Mouse (Mus musculus) CH12F3 (cell line): ENCODE results near the gene Foxp4.

ENCODE experiments used
- in situ Hi-C: fragments of 300-500 bp; cut with MboI; formaldehyde crosslinking; loops from 2 replicates; pipeline ENCODE4 v1.14.3; 2020; ENCODE audit warnings: low sequenced_read_pairs

The Foxp4 gene

DNA sequence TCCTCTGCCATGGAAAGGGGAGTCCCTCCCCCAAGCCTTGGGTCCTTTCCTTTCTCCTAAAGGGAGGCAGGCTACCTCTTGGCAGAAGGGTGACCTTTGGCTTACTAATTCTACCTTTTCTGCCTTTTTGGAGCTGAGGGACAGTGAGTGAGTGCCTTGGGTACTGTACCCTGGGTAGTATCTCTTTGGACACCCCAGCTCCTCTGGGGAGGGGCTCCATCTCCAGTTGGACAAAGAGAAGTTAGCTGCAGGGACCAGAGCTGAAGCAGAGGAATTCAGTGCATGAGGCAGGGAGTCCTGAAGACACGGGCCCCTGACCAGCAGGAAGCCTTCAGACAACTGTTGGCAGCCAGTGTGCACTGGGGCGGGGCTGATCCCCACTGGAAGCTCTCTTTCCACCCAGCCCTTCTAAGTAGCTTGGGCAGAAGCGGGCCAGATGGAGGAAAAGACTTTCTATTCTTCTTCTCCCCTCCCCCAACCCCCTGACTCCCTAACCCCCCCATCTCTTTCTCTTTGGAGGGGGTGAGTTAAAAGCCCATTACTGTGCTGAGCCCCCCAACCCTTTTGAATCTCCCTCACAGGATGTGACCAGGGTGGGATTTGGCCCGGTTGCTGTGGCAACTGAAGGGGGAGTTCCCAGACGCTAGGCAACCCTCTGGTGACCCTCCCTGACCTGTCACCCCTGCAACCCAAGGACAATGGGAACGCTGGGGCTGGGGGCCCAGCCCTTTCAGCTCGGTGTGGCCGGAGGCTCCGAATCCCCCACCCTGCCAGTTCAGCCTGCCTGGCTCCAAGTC is 26.3 kb downstream of the Foxp4 start:
- in situ Hi-C loops = no loop called here

DNA sequence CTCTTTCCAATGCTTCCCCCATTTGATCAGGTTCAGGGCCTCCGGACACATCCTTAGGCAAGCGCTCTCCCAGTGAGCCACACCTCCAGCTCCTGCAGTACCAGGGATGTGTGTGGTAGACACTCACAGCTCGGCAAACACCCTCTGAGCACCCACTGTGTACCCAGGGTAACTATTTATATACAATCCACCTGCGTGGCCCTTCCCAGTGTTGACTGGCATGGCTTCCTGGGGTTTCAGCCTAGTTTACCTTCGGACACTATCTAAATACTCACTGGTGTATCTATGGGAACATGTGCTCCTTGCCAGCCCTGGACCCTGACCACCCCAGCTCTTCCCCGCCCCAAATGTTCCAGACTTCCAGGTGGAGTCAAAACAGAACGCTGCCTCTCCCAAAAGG is 34.7 kb downstream of the Foxp4 start:
- in situ Hi-C loops = no loop called here

DNA sequence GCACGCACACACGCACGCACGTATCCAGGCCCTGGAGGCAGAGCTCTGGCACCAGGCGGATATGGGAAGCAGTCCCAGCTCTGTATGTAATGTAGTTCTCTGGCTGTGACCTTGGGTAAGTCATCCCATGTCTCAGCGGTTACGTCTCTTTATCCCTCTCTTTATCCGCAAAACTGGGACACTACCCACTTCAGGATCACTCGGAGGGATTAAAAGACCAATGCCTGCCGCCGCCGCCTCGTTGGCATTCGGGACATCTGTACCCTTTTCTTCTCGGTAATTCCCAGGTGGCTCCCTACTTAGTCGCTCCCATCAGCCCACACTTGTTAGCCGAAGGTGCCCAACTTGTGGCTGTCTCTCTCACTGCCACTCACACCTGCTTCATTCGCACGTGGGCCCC is 35.2 kb downstream of the Foxp4 start:
- in situ Hi-C loops = no loop called here

DNA sequence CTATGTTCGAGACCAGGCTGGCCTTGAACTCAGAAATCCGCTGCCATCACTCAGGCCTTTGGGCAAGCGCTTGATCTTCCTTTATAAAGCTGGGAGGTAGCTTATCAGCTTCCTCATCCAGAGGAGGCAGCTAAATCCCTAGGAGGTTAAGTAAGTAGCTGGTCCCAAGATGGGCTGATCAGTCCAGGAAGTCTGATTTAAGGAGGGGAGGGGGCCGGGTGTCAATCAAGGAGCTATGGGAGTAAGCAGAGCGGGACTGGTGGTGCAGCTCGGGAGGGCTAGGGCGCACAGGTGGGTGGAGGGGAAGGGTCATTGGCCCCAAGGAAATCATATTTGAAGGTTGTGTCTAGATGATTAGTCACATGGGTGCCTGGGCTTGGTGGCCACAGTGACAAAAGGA is 35.8 kb downstream of the Foxp4 start:
- in situ Hi-C loops = no loop called here

DNA sequence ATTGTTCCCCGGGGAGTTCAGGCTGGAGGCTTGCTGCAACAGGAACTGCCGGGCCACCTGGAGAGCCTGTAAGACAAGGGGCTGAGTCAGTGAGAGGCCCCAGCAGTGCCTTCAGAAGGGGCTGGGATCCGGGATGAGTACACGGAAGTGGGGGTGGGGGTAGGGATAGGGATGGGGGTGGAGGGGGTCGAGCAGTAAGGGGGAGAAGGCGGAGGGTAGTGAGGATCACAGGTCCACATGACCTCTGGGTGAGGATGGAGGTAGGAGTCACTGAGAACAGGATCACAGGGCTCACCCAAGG is 36.3 kb downstream of the Foxp4 start:
- in situ Hi-C loops = no loop called here

DNA sequence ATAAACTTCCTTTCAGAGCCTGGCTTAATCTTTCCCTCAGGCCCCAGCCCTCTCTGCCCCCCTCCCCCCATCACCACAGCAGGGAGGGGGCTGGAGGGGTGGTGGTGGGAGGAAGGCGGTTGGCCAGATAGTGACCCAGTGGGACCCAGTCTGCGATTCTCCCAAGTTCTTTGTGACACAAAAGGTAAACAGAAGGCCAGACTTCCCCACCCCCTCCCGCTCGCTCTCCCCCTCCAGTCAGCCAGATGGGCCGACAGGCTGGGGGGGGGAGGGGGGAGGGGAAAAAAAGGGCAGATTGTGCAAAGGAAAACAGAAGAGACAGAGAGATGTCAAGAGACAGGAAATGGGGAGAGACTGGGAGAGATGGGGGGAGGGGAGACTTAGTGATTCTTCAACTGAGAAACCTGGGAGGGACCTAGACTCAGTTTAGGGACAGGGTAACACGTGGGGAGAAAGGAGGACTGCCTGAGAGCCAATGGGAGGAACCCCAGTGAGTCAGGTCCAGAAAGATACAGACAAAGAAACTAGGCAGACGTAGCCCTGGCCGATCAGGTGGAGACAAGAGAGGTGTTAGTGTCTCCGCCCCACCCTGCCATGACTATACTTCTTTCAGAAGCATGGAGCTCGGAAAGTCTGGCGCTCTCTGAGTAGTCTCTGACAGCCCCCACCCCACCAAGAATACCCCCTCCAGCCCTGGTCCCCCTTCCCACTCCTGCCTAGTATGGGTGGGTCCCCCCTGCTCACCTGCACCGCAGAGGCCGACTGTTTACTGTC is 36.9 kb downstream of the Foxp4 start:
- in situ Hi-C loops = no loop called here

DNA sequence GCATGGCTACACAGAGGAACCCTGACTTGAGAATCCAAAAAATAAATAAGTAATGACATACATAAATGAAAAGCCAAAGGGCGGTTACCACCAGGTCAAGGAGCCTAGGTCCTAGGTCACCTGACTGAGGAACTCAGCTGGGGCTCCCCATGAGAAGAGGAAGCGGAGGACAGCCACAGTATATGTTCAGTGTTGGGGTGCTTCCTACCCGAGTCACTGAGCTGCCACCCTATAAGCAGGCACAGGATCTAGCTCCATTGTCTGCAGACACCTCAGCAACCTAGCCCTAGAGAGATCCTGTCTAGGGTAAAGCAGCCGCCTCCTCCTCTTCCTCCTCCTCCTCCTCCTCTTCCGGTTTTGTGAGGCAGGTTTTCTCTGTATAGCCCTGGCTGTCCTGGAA is 41.3 kb downstream of the Foxp4 start:
- in situ Hi-C loops = no loop called here

DNA sequence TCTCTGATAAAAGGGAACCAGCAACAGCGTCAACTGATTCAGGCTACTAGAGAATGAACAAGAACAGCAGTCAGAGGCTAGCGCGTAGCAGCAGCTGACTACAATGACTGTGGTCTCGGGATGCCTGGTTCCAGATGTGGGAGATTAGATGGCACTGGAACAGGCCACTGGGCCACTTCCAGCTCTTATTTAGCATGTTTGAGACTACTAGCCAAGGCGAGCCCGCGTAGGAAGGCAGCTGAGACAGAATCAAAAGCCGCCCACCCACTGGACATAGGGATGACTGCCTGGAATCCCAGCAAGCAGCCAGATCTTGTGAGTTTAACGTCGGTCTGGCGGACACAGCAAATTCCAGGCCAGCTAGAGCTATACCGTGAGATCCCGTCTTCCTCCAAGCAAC is 43.1 kb downstream of the Foxp4 start:
- in situ Hi-C loops = no loop called here

DNA sequence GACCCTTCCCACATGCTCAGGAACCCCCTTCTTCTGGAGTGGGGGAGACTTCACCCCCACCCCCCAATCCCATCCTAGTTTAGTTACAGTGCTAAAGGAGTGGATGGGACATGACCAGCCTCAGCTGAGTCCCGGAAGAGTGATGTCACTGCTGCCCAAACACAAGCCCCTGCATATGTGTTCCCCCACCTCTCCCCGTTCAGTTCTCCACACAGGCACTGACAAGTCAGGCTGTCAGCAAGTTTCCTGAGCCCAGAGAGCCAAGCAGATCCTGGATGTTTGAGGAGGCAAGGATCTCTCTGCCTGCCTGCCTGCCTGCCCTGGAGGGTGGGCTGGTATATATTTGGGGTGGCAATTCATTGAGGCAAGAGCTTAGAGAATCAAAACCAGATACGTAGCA is 45.2 kb downstream of the Foxp4 start:
- in situ Hi-C loops = no loop called here

DNA sequence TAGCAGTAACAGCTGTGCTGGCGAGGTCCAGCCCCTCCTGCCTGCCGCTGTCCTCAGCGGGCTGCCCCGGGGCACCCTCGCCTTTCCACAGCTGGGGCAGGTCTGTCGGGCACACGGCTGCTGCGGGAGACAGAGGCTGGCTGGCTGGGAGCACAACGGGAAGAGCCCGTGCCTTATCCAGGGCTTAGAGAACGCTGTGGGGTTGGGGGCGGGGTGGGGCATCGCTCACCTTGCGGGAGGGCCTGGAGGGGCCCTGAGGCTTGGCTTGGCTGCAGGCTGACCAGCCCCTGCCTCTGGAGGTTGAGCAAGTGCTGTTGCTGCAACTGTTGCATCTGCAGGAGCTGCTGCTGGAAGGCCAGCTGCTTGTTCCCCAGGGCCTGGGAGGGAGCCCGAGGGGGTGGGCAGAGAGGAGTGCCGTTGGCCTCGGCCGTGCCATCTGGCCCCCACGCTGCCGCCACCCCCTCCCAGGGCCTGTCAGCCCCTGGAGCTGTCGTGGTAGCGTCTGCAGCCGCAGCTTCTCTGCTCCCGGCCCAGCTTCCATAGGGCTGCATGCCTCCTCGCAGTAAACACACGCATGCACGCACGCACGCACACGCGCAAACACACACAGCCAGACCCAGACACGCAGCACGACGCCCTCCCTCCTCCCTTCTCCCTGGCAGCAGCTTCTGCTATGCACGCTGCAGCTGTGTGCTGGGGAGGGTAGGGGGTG is 45.9 kb downstream of the Foxp4 start:
- in situ Hi-C loops = no loop called here

DNA sequence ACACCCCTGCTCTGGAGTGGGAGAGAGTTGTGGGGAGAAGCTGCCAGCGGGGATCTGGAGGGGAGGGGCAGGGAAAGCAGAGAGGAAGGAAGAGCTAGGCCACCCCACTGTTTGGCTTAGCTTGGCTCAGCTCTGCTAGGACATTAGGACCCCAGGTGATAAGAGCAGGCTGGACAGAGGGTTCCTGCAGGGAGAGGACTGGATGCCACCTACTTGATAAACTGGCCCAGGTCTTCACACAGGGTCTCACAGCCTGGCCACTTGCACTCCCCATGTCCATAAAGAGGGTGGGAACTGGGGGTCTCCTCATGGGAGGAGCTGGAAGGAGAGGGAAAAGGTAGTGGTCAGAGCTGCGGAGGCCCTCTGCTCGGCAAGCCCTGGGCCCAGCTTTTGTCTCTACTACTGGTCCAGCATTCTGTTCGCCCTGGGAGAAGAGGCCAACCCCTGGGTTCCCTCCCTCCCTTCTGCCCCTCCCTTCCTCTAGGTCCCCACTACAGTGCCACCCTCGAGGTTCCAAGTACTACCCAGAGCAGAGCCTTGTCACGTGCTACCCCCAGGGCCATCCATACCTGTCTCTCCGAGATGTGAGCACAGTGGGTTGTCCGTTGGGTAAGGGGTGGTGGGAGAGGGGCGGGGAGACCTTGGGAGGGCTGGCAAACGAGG is 46.6 kb downstream of the Foxp4 start:
- in situ Hi-C loops = no loop called here

DNA sequence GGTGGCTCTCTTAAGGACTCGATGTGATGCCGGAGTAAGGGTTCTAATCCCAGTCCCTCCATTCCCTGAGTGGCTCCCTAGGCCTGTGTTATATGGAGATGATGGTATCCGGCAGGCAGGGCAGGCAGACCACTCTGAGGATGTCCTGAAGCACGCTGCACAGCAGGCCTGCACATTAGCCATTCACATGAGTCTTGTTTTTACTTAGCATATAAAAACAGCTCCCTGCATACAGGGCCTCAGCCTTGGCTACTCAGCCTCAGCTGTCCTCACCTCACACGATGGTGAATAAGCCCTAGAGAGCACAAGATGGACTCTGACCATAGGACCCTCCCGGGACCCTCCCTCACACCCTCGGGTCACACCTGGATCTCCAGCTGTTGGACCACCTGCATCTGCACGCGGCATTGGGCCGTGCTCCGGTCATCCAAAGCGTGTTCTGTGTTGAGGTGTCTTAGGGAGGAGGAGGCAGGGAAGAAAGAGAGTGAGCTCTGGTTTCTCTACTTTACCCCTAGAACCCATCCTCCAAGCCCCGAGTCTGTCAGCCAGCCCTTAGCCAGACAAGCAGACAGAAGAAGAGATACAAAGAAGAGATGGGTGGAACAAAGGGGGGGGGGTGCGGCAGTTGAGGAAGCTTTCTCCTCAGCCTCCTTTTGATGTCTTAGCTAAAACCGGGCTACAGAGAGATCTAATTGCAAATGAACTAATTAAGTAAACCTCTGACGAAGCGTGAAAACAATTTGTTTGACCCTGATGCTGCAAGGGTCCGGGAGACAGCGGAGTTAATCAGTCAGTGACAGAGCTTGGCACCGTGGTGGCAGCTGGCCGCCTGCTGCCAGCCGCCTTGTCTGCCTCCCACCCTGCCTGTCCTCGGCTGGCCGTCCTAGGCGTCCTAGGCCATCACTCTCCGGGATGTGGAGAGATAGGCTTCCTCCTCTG is 47.4 kb downstream of the Foxp4 start:
- in situ Hi-C loops = no loop called here

DNA sequence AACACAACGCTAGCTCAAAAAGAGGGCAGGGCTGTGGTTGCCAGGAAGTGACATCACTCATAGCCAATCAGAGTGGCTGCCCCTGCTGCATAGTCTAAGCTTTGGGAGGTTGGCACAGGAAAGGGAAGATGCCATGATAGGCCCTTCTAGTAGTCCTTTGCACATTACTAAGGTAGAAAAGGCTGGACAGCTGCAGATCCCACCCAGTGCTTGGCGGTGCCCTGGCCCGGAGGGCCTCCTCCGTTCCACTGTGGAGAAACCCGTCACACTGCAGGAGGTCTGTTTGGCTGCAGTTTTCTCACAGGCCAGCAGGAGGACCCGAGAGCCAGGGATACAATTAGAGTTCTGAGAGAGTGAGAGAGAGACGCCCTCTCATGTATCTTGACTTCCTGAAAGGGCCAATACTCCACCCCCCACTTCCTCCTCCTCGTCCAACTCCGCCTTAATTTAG is 51.1 kb downstream of the Foxp4 start:
- in situ Hi-C loops = no loop called here

DNA sequence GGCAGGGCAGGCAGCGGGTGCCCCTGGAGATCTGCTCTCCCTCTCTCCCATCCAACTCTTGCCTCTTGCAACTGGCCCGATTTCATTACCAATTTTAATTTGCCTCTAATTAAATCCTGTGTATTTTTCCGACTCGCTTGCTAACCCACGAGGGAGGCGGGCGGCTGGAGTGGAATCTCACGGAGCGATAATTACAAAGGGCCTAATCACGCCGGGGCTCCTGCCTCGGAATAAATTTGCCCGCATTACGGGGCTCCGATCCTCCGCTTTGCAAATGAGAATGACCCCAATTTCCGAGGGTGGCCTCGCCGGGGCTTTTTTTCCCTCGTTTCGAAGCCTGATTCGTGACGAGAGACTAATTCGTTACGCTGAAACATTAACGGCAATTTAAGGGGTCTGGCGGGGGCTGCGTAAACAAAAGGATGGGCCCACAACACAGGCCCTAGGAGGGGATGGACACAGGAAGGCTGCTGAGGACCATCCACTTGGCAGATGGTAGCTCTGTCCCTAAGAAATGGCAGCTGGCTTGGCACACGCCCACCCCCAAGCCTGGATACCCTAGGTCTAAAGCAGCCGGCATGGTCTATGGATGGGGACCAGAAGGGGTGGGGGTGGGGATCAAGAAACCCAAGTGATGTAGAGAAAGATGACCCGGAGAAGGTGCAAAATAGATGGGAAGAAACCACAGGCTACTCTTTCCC is 52.0 kb downstream of the Foxp4 start:
- in situ Hi-C loops = no loop called here

DNA sequence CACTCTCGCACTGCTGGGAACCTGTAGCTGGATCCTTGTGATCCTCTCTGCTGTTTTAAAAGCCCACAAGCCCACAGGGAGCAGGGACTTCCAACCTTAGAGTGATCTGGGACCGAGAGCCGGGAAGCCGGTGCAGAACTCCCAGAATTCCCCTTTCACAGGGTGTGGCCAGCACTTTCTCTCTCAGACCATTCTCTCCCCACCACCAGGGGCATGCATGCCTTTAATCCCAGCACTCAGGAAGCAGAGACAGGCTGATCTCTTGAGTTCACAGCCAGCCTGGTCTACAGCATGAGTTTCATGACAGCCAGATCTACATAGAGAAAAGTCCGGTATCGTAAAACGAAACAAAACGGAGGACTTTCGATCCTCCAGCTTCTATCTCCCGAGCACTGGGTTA is 54.6 kb downstream of the Foxp4 start:
- in situ Hi-C loops = no loop called here

DNA sequence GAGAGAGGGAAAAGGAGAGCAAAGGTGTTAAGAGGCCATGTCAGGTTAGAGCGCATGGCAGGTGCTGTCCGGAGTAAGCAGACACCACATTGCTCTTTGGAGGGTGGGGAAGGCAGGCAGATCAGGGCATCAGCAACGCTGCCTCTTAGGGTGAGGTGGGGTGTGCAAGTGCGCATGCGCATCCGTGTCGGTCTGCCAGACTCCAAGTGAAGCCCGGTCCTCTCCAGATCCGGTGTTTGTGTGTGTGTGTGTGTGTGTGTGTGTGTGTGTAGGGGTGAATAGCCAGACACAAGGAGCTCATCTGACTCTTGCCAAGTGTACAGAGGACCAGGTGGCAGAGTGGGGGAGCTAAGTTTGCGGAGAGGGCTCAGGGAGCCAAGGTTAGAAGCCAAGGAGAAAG is 58.4 kb downstream of the Foxp4 start:
- in situ Hi-C loops = no loop called here

DNA sequence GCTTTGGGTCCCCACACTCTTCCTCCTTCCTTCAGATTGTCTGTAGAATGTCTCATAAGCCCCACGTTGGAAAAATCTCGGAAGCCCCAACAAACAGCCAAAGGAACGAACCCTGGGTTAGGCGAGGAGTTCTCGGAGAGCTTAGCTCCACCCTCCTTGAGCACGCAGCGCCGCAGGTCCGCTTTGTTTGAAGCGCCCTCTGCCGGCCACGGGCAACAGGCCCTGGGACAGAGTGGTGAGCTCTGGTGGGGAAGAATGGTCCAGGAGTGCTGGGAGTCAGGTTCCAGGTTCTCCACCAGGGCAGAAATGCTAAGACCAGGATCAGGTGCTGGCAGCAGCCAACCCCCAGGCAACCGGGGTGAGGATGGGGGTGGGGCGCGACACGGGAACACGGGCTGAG is 59.9 kb downstream of the Foxp4 start:
- in situ Hi-C loops = no loop called here

DNA sequence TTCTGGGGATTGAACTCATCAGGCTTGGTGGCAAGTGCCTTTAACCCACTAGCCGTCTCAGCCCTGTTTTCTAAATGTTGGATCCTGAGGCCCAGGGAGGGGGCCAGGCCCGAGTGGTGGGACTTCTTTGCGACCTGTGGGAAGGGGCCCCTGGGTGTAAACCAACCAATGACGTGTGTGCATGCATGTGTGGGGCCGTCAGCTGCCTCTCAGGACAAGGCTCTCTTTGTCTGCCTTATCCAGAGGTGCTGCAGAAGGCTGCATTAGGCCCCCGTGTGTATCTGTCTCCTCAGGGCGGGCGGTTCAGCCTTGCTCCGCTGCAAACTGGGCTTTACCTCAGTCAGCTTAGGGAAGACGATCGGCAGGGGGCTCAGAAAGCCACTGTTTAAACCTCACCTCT is 61.0 kb downstream of the Foxp4 start:
- in situ Hi-C loops = no loop called here

DNA sequence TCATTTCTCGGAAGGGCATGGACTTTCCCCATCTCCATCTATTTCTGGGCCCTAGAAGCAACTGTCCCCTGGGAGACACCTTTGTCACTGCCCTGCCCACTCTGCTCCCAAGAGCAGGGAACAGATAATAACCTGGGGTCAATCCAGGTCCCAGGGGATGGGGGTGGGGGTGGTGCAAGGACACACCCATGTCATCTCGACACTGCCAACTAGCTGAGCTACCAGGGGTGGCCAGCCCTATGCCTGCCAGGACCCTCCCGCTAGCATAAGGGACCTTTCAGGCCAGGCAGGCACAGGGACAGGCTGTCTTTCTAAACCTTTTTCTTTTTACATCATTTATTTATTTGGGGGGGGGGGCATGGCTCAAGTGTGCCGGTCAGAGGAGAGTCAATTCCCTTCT is 61.4 kb downstream of the Foxp4 start:
- in situ Hi-C loops = no loop called here

DNA sequence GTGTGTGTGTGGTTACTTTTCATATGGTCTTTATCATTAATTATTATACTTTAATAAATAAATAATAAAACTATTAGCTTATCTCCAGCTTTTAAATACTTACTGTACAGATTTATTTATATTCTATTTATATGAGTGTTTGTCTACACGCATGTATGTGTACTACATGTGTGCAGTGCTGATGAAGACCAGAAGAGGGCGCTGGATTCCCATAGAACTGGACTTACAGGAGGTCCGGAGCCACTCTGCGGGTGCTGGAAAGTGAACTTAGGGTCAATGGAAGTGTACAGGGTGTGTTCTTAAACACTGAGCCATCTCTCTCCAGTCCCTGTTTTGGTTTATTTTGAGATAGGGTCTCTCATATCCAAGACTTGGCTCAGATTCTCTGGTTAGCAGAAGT is 68.9 kb downstream of the Foxp4 start:
- in situ Hi-C loops = no loop called here
